Mouse (Mus musculus): ENCODE data around the gene Adck2. TPM values are rescaled to one million over a fixed set of nuclear protein-coding genes. Genes with fewer than 3 reads are reported as not detected.

Gene Adck2
- polyA plus RNA-seq (2012; fragmentation: generic; extraction: Trizol) = 5.8 TPM
- long read RNA-seq, experiment 1, partial matches to known transcripts = 0 of 5 reads
- long read RNA-seq, experiment 1, other reads (novel, unspliced or antisense) = 1 of 5 reads
- long read RNA-seq, experiment 2, transcript Adck2-204 (8 exons, 3,542 nt) = major isoform, 65 of 72 reads
- long read RNA-seq, experiment 2, partial matches to known transcripts = 0 of 72 reads
- long read RNA-seq, experiment 2, other reads (novel, unspliced or antisense) = 7 of 72 reads

- Histone ChIP-seq H3K79me2 (ENCODE audit: control insufficient read depth, insufficient read depth) (no peaks in the 10 kb centered on the region), H3K4me3 (ENCODE audit: insufficient read depth, poor library complexity, severe bottlenecking) (peak within 1 kb of the TSS; percentile 44), H3K36me3 (ENCODE audit: control insufficient read depth, insufficient read depth) (no peaks in the 10 kb centered on the region), H3K79me3 (ENCODE audit: low read depth) (no peaks in the 10 kb centered on the region), H3K27me3 (ENCODE audit: control insufficient read depth, insufficient read depth, insufficient read length) (no peaks in the 10 kb centered on the region), H3ac (ENCODE audit: control insufficient read depth, insufficient read length, low read depth) (peak within 1 kb of the TSS; percentile 85)
- TF ChIP-seq MYOD1 (IDR thresholded peaks at IDR 0.05; ENCODE audit: control insufficient read depth, insufficient read length, low read depth) = no peak
- no peak for TF ChIP-seq CEBPB (IDR thresholded peaks at IDR 0.05; ENCODE audit: low read depth)
- TF ChIP-seq FOSL1 (IDR thresholded peaks at IDR 0.05; ENCODE audit: insufficient read depth, low read length, poor library complexity, severe bottlenecking) = no peak
- no peak for TF ChIP-seq USF1 (IDR thresholded peaks at IDR 0.05; ENCODE audit: low read depth)
- TF ChIP-seq MAX (IDR thresholded peaks at IDR 0.05) = no peak
- TF ChIP-seq CTCF (IDR thresholded peaks at IDR 0.05; ENCODE audit: control insufficient read depth, insufficient read depth, insufficient read length) = peak; percentile 45
- TF ChIP-seq MYOG (IDR thresholded peaks at IDR 0.05; ENCODE audit: control insufficient read depth, extremely low read depth, insufficient read length) = no peak
These were observed at the start of gene Adck2 for GRCm38 (mm10) chr6:39573791-39574554. Gene Adck2 (plus strand): TSS chr6:39573873.

- Histone ChIP-seq H3K36me3 (ENCODE audit: control insufficient read depth, insufficient read depth) (no peaks in the 10 kb centered on the region), H3K4me3 (ENCODE audit: insufficient read depth, poor library complexity, severe bottlenecking) (no peak overlapping the region), H3K79me2 (ENCODE audit: control insufficient read depth, insufficient read depth) (no peaks in the 10 kb centered on the region), H3ac (ENCODE audit: control insufficient read depth, insufficient read length, low read depth) (no peak overlapping the region), H3K79me3 (ENCODE audit: low read depth) (peaks cover 3% of the 10 kb centered on the region), H3K27me3 (ENCODE audit: control insufficient read depth, insufficient read depth, insufficient read length) (no peaks in the 10 kb centered on the region)
- no peak for TF ChIP-seq MAX (IDR thresholded peaks at IDR 0.05)
- TF ChIP-seq MYOD1 (IDR thresholded peaks at IDR 0.05; ENCODE audit: control insufficient read depth, insufficient read length, low read depth) = no peak
- no peak for TF ChIP-seq FOSL1 (IDR thresholded peaks at IDR 0.05; ENCODE audit: insufficient read depth, low read length, poor library complexity, severe bottlenecking)
- TF ChIP-seq USF1 (IDR thresholded peaks at IDR 0.05; ENCODE audit: low read depth) = no peak
- TF ChIP-seq CEBPB (IDR thresholded peaks at IDR 0.05; ENCODE audit: low read depth) = no peak
- TF ChIP-seq MYOG (IDR thresholded peaks at IDR 0.05; ENCODE audit: control insufficient read depth, extremely low read depth, insufficient read length) = no peak
- no peak for TF ChIP-seq CTCF (IDR thresholded peaks at IDR 0.05; ENCODE audit: control insufficient read depth, insufficient read depth, insufficient read length)
These were observed 46.9 kb upstream of the Adck2 start for GRCm38 (mm10) chr6:39526797-39527196.

GRCm38 (mm10) chr6:39527337-39527784 is 46.3 kb upstream of the Adck2 start:
- H3K79me3 ChIP-seq (ENCODE audit: low read depth) = peaks cover 3% of the 10 kb centered on the region
- no peak overlapping the region for H3K4me3 ChIP-seq (ENCODE audit: insufficient read depth, poor library complexity, severe bottlenecking)
- no peaks in the 10 kb centered on the region for H3K79me2 ChIP-seq (ENCODE audit: control insufficient read depth, insufficient read depth)
- H3K27me3 ChIP-seq (ENCODE audit: control insufficient read depth, insufficient read depth, insufficient read length) = no peaks in the 10 kb centered on the region
- H3K36me3 ChIP-seq (ENCODE audit: control insufficient read depth, insufficient read depth) = no peaks in the 10 kb centered on the region
- no peak for TF ChIP-seq CTCF (IDR thresholded peaks at IDR 0.05; ENCODE audit: control insufficient read depth, insufficient read depth, insufficient read length)
- no peak overlapping the region for H3ac ChIP-seq (ENCODE audit: control insufficient read depth, insufficient read length, low read depth)

GRCm38 (mm10) chr6:39527811-39528210 is 45.9 kb upstream of the Adck2 start:
- Histone ChIP-seq H3K27me3 (ENCODE audit: control insufficient read depth, insufficient read depth, insufficient read length) (no peaks in the 10 kb centered on the region), H3K4me3 (ENCODE audit: insufficient read depth, poor library complexity, severe bottlenecking) (no peak overlapping the region)

GRCm38 (mm10) chr6:39528671-39529535 is 44.8 kb upstream of the Adck2 start:
- Histone ChIP-seq H3ac (ENCODE audit: control insufficient read depth, insufficient read length, low read depth) (no peak overlapping the region), H3K27me3 (ENCODE audit: control insufficient read depth, insufficient read depth, insufficient read length) (no peaks in the 10 kb centered on the region), H3K36me3 (ENCODE audit: control insufficient read depth, insufficient read depth) (no peaks in the 10 kb centered on the region), H3K4me3 (ENCODE audit: insufficient read depth, poor library complexity, severe bottlenecking) (no peak overlapping the region), H3K79me2 (ENCODE audit: control insufficient read depth, insufficient read depth) (no peaks in the 10 kb centered on the region), H3K79me3 (ENCODE audit: low read depth) (peaks cover 3% of the 10 kb centered on the region)
- TF ChIP-seq USF1 (IDR thresholded peaks at IDR 0.05; ENCODE audit: low read depth) (no peak), FOSL1 (IDR thresholded peaks at IDR 0.05; ENCODE audit: insufficient read depth, low read length, poor library complexity, severe bottlenecking) (no peak), MYOD1 (IDR thresholded peaks at IDR 0.05; ENCODE audit: control insufficient read depth, insufficient read length, low read depth) (no peak), MAX (IDR thresholded peaks at IDR 0.05) (no peak), MYOG (IDR thresholded peaks at IDR 0.05; ENCODE audit: control insufficient read depth, extremely low read depth, insufficient read length) (no peak), CTCF (IDR thresholded peaks at IDR 0.05; ENCODE audit: control insufficient read depth, insufficient read depth, insufficient read length) (no peak), CEBPB (IDR thresholded peaks at IDR 0.05; ENCODE audit: low read depth) (no peak)

More at GRCm38 (mm10) chr6:39527811-39528210, 45.9 kb upstream of the Adck2 start:
- Histone ChIP-seq H3ac (ENCODE audit: control insufficient read depth, insufficient read length, low read depth) (no peak overlapping the region), H3K79me3 (ENCODE audit: low read depth) (peaks cover 3% of the 10 kb centered on the region), H3K79me2 (ENCODE audit: control insufficient read depth, insufficient read depth) (no peaks in the 10 kb centered on the region), H3K36me3 (ENCODE audit: control insufficient read depth, insufficient read depth) (no peaks in the 10 kb centered on the region)
- TF ChIP-seq CEBPB (IDR thresholded peaks at IDR 0.05; ENCODE audit: low read depth) (no peak), MYOG (IDR thresholded peaks at IDR 0.05; ENCODE audit: control insufficient read depth, extremely low read depth, insufficient read length) (no peak), MAX (IDR thresholded peaks at IDR 0.05) (no peak)
